Mouse (Mus musculus) lung, postnatal 10 days (tissue): ENCODE measurements around the gene Araf.
A peak's percentile ranks its signal among the peaks of the same experiment; 100 is the strongest.

Experiments
- DNase-seq: peaks from one replicate; pipeline ENCODE4 v3.0.0; 2021

Gene Araf

DNA sequence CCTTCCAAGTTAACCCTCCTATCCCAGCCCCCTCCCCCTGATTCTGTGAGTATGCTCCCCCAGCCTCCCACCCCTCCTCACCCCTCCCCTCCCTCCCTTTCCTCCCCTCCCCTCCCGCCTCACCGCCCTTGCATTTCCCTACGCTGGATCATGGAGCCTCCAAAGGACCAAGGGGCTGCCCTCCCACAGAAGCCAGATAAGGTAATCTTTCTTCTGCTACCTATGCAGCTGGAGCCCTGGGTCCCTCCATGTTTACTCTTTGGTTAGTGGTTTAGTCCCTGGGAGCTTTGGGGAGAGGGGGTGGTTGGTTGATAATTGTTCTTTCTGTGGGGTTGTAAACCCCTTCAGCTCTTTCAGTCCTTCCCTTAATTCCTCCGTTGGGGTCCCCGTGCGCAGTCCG is at the start of gene Araf:
TSS of gene Araf (plus strand) at position 134 of the 400 bp plus-strand sequence.
- peak; percentile 2 for DNase-seq

DNA sequence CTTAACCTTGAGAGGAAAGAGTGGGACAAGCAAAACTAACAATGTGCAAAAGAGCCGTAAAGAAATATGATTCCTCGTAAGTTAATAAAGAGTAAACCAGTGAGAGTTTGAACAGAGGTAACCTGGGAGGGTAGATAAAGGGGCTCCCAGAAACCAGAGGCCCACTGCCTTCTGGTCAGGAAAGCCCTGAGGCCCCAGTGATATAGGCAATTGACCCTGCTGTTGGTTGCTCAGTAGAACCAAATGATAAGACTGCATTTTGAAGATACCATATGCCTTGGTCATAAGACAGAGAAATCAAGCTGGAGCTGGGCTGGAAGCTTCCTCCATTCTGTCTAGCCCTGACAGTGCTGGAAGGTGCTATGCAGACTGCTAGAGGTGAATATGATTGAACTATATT is 48.8 kb upstream of the Araf start:
- DNase-seq, result no peak

DNA sequence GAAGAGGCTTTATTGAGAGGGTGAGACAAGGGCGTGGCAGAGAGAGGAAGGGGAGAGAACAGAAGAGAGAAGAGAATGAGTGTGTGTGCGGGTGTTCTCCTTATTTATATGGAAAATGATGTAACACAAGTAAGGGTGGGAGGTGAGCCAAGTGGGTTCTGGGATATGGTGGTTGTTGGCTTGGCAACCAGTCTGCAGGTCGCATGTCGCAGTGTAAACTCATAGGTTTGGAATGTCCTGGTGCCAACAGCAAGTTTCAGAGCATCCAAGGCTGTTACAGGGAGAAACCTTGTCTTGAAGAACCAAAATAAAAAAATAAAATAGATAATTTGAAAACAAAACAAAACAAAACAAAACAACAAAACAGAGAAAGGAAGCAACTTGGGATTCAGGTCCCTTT is 36.4 kb upstream of the Araf start:
- DNase-seq, result no peak

DNA sequence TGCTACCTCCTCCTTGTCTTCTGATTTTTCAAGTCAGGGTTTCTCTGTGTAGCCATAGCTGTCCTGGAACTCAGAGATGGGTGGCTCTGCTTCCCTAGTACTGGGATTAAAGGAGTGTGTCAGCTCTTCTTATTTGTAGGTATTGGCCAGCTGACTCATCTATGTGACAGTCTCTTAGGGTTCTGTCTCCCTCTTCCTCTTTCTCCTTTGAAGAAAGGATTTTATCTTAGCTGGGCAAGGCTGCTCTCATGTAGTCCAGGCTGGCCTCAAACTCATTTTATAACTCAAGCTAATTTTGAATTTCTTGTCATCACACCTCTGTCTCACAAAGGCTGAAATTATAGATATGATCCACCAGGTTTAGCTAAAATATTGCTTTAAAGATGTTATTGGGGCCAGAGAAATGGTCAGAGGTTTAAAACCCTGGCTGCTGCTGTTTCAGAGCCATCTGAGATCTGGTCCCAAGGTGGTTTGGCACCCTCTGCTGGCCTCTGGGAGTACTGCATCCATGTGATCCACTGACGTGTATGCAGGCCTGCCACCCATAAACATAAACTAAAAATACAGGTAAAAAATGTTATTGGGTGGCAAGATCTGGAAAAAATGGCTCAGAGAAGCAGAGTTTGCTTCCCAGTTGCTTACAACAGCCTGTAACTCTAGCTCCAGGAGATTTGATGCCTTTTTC is 26.8 kb upstream of the Araf start:
- peak; percentile 86 for DNase-seq

DNA sequence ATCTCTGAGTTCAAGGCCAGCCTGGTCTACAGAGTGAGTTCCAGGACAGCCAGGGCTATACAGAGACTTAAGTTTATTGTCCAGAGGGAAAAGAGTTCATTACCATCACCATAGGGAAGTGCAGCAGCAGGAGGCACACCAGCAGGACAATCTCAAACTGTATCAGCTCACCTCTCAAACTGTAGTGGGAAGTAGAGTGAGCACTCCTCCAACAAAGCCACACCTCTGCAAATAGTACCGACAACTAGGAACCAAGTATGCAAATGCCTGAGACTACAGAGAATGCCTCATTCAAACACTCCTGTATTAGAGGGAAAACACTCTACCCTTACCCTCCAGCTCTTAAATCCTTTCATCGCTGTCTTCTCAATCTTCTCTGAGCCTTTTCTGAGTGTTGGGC is 25.9 kb upstream of the Araf start:
- DNase-seq, result peak; percentile 2

DNA sequence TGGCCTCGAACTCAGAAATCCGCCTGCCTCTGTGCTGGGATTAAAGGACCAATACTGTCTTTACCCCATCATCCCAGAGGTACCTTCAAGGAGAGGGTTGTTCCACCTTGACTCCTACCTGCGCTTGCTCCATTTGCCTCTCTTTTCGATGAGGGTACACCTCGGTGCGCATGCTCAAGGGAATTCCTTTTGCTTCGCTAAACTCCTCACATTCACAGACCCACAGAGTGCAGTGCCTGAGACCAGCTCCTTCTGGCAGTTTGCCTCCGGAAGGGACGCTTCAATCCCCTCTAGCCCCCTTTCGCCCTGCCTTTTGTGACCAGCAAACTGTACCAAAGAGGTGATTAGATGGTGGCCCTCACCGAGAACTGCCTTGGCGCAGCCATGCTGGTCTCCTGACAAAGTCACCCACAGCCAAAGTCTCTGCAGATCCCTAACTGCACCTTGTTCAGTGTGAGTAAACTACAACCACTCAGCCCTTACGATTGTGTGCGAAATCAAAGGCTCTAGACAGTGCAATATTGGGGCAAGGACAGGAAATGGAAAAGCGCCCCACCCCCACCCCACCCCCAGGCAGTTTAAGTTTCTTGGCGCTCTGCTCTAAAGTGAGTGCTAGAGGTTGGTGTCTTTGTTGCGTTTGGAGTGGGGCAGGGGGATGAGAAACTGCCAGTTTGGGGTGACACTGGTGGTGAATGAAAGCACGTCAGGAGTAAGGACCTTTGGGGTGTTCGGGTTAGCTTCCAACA is 22.2 kb upstream of the Araf start:
- DNase-seq, result no peak

DNA sequence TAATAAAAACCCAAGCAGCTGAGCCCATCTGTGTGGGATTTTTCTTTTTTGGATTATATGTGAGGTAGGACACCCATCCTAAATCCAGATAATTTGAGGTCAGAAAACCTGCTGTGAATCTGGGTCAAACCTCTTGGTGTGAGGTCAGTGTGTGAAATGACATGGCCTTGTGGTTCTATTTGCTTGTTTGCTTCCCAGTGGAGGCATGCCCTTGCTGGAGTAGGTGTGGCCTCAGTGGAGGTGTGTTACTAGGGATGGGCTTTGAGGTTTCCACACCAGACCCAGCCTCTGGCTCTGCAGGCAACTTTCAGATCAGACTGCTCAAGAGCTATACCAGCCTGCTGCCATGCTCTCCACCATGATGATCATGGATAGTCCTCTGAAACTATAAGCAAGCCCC is 20.0 kb upstream of the Araf start:
- no peak for DNase-seq

DNA sequence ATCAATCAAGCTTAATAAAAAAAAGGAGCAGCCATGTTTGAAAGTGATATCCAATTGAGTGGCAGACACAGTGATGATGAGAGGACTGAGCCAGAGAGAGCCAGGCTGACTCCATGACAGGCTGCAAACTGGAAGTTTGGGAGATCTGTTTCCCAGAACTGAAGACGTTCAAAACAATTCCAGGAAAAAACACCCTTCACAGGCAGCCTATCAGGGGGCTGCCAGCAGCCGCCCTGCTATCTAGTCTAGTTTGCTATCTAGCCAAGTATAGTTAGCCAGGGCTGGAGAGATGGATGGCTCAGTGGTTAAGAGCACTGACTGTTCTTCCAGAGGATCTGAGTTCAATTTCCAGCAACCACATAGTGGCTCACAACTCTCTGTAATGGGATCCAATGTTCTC is 10.3 kb upstream of the Araf start:
- DNase-seq, result no peak

DNA sequence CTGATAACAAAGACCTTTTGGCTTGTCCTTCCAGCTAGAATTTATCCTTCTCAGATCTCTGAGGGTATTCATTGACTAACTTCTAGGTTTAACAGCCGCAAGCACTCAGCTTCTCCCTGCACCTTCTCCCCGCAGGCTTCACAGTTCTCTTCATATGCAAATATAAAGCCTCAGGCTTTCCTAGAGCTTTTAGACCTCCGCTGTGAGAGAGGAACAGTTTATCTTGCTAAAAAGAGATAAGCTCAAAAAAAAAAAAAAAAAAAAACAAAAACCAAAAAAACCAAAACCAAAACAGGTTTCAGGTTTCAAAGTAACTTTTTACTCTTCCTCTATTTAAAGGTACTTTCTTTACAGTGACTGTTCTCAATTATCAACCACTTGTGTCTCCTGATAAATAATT is 5.2 kb upstream of the Araf start:
- DNase-seq, result no peak

DNA sequence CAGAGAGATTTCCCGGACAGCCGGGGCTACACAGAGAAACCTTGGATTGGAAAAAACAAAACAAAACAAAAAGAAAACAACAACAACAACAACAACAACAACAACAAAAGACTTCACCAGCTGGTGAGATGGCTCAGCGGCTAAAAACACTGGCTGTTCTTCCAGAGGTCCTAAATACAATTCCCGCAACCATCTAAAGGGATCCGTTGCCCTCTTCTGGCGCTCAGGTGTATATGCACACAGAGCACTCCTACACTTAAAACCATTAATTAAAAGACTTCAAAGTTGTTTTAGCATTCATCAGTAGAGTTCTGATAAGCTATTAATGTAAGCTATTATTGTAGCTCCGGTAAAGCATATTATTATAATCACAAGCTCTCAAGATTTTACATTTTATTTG is 4.4 kb upstream of the Araf start:
- DNase-seq, result no peak

DNA sequence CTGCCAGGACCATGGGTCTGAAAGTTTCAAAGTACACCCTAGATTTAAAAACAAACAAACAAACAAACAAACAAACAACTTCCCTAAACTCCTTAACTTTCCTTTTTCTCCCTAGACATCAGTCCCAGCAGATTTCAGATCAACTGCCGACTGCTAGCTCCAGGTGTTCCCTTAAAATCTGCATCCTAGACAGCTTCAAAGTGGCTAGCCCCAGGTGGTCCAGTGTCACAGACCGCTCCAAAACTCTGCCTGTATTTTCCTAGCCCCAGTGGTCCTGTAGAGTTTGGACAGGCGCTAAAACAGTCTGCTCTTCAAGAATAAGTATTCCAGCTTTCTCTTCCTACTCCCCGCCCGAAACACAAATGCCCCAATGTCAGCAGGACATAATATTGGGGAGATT is 3.4 kb upstream of the Araf start:
- no peak for DNase-seq

DNA sequence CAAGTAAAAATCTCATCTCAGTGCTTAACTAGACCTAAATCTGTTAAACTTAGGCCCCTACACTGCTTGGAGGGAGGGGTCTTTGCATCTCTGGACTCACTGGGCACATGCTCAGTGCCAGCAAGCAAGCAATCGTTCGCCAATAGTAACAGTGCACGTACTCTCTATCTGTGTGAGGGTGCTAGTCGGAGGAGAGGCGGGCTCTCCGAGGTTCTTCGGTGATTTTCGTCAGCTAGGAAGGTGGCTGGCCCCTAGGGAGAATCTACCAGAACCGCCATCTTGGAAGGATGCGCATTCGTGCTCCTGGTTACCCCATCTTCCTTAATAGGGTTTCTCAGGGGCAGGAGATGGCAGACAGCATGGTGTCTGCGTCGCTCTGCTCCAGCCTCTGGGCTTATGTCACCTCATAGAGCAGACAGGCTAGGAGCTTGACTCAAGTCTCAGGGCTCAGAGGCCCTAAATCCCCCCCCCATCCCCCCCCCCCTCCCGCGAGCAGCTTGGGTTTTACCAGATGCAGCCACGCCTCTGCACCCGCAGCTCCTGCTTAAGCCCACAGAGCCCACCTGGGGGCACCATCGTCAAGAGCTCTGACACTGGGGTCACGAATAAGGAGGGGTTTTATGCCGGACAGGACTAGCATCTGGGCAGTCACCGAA is 655 bp downstream of the Araf start:
- peak; percentile 87 for DNase-seq

DNA sequence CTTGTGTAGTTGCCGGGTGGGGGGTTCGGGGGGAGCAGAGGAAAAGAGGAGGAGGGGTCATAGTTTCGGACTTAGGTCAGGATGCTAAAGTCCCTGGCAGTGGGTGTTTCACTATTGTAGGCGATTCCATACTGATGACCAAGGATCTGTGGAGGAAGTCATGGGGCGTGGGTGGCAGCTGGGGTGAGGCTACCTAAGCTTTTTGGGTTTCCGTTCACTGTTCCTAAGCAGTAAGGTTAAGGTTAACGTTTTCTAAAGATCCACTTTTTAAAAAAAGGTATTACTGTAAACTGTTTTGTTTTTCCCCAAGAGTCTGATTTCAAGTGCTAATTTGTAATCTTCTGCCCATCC is 1.2 kb downstream of the Araf start:
- DNase-seq, result no peak

DNA sequence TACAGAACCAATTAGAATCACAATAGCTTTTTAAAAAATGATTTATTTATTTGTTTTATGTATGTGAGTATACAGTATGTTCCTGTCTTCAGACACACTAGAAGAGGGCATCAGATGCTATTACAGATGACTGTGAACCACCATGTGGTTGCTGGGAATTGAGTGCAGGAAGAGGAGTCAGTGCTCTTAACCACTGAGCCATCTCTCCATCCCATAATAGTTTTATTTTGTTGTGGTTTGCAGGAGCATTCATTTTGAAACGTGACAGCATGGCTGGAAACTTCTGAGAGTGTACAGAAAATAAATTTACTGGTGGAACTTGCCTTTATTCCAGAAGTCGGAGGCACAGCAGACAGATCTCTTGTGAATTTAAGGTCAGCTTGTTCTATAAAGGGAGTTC is 3.8 kb downstream of the Araf start:
- no peak for DNase-seq

DNA sequence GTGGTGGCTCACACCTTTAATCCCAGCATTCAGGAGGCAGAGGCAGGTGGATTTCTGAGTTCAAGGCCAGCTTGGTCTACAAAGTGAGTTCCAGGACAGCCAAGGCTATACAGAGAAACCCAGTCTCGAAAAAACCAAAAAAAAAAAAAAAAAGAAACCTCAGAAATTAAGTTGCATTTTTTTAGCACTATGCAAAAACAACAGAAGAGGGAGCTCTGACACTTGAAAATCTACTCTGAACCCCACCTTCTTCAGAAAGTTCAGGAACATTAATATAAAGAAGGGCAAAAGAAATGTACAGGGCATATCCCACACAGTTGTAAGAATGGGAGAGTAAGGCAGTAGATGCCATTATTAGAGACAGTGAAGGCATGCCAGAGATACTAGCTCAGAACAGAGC is 6.7 kb downstream of the Araf start:
- DNase-seq, result peak; percentile 27

DNA sequence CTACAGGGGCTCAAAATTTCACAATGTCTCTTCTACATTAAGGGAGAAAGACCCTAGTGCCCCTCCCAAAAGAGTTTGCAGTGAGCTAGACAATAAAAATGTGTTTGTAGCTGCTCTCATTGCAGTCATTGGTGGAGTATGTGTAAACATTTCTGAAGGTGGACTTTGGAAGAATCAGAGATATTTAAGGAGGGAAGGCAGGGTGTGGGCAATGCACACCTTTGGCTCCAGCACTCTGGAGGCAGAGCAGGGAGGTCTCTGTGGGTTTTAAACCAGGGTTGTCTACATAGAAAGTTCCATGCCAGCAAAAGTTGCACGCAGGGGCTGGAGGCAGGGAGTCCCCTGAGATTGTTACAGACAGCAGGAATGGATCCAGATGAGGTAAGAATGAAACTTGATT is 8.7 kb downstream of the Araf start:
- no peak for DNase-seq

DNA sequence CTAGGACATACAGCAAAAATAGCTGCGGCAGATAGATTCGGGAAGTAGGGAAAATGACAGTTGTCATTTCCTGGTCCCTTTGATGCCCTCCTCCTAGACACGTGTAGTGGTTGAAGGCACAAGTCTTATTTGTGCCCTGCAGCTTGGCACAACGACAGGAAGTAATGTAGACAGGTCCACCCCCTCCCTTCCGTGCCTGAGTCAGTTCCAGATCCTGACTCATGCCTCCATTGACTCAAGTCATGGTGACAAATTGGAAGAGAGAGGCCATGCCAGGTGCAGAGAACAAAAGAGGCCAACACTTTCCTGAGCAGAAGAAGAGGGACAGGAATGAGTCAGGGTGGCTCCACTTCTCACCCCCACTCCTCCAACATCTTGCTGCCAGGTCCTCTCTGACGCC is 19.4 kb downstream of the Araf start:
- DNase-seq, result peak; percentile 47

DNA sequence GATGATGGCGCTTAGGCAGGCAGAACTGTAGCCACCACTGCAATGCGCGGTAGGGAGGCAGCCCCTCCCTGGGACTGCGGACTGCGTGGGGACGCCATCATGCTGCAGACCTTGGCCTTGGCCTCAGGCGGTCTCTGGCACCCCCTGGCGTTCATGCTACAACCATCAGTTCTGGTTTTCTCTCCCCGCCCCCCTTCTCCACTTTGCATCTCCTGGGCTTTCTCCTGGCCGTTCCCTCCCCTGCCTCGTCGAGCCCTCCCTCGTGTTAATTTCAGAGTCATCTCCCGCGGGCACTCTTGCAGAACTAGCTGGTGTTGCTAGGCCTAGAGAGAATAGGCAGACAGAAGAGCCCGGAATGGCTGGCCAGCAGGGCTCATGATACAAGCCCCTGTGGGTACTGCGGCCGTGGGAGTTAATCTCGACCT is 21.6 kb downstream of the Araf start:
- peak; percentile 92 for DNase-seq

DNA sequence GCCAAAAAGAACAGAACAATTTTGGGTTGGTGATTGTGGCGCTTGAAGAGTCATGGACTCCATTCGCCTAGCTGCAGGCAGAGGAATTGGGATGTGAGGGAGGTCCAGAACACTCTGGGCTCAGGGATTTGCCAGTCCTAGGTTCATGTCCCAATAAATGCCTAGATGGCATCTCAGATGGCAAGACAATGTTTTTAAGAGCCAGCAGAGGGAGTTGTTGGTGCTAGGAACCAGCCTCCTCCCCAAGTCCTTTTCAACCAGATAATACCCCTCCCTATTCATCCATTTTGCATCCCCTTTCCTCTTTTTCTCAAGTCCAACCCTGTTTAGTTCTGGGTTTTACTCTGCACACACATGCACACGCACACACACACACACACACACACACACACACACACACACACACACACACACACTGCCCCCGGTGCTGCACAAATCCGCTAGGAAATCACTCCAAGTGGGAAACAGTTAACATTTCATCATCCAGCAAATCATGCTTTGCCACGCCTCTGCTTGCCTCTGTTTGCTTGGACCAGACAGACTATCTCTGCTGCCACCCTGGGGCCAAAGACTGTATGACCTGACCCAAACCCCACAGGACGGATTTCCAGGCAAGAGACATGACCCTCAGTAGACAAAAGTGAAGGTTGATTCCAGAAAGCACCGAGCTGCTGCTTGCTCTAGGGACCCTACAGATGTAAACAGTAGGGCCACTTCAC is 22.3 kb downstream of the Araf start:
- DNase-seq, result peak; percentile 87

DNA sequence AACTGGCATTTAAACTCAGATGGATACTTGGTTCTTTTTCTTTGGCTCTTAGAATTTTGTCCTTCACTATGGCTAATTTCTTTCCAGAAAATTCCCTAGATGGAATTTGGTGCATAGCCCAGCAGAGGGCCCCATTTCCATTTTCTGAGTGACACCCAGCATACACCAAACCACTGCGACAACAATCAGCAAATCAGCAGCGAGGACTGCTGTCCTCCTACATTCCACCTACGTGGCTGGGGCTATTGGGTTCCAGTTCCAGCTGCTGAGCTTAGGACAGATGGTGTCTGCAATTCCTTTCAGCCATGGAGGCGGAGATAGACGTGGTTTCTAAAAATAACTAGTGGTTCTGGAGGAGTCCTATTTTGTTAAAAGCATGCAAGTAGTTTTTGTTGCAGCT is 31.3 kb downstream of the Araf start:
- DNase-seq, result peak; percentile 74

DNA sequence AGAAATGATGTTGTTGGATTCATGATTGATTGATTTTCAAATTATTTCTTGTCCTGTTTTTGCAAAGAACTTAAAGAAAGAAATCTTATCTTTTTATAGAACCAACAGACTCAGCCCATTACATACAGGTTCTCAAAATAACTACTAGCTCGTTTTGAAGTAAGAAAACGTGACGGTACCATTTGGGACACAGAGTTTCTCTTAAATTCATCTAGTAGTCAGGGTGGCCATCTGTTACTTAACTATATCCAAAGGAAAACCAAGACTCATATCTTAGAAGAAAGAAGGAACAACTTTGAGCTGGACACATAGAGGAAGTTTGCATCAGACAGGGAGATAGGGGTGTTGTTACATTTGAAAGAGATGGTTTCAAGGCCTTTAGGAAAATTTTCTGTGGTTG is 49.6 kb downstream of the Araf start:
- DNase-seq, result no peak

DNA sequence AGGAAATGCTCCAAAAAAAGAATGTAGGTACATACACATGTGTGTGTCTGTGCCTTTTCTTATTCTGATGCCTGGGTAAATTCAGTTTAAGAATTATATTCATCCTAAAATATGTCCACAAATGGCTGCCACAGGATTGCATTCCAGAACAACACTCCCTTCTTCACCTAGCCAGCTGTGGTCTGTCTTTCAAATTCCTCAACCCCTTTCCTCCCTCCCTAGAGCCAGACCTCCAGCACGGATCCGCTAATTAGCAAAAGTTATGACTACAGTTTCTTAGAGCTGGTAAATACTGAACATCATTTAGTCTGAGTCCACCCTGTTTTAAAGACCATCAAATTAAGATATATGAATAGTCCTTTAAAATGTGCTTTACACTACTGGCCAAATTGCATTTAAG is 50.2 kb downstream of the Araf start:
- DNase-seq, result no peak

DNA sequence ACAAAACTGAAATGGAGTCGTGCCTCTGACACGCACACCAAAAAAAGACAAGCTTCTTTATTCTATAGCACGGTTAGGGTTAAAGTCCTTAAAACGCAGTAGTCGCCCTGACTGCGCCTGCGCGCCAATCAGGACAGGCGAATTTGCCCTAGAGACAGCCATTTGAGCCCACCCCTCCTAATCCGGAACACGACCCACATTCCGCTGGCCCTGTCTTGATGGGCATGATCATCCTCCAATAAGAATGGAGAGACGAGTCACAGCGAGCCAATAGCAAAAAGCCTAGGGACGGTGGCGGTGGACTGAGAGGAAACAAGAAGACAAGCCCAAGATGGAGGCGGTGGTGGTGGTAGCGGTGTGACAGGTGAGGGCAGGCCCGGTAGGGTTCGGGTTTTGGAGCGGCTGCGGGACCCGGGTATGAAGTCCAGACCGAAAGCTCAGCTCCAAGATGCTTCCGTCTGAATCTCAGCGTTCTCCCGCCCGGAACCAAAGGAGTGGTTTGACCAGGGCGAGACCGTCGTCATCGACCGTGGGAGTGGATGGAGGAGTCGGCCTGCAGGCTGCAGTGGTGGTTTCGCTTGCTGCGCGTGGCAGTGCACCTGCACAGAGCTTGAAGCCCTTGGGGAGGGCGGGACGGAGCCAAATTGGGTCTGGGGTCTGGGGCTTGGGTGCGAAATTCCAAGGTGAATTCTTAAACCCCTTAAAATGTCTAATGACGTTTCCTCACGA is 50.8 kb downstream of the Araf start:
- DNase-seq, result peak; percentile 95
